In the genomic region with DNA sequence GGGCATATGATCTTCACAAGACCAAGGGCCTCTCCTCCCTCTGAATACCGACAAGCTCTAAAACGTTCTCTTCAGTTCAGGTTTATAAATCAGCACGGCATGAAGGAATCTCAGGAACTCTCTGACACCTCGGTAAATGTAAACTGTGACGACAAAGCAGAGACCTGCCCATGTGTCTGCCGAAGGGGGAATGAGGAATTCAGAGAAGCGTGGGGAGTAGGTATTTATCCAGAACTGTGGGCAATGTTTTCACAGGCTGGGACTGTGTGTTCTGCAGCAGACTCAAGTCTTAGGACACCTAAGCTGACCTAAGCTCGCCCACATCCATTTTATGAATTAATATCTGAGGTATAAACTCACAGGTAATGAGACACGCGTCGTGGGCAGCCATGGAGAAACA, we compare ENCODE assay signal across 19 mouse cellular contexts. TPM values are rescaled to one million over a fixed set of nuclear protein-coding genes. Genes with fewer than 3 reads are reported as not detected.
DNase-seq lines count a peak whose midpoint lies in the region; ATAC-seq lines count a peak whose summit lies in the region.
"Had no signal": no experiment of that assay in that cellular context is flagged by ENCODE, and none has a peak within 500 bp of the region (broad histone marks: within the 10 kb centered on the region; RNA-seq: fewer than 3 reads in every experiment).

No protein-coding gene starts in this region.

- DNase-seq in heart, adult 11 months: no peak
- no peak for DNase-seq in kidney, postnatal 14 days
- DNase-seq in lung, postnatal 36 days: peak; percentile 26
- no peak for DNase-seq in lung, postnatal 14 days
- no peak for DNase-seq in midbrain, embryonic 11.5 days (ENCODE audit: low spot score, missing footprints)
- DNase-seq: B cell, adult 2 months; cerebellum, adult 8-10 months; gastrocnemius, postnatal 25 days; heart, postnatal 14 days; kidney, postnatal 36 days; right cerebral cortex, postnatal 25 days had no signal

- no peak overlapping the region; the same call in 1 of the 2 replicates for H3K9ac ChIP-seq in heart, embryonic 13.5 days
- no peak overlapping the region for H3K9ac ChIP-seq in kidney, embryonic 16.5 days (replicated peaks; ENCODE audit: low read length)
- no peak overlapping the region for H3K9ac ChIP-seq in midbrain, embryonic 11.5 days (ENCODE audit: low read length)
- H3K9ac ChIP-seq: embryonic facial prominence, embryonic 12.5 days; hindbrain, embryonic 15.5 days; limb, embryonic 15.5 days; stomach, embryonic 15.5 days had no signal

- no peaks in the 10 kb centered on the region for H3K9me3 ChIP-seq in heart, embryonic 13.5 days
- H3K9me3 ChIP-seq in kidney, embryonic 16.5 days (ENCODE audit: low read length): no peaks in the 10 kb centered on the region
- H3K9me3 ChIP-seq in midbrain, embryonic 11.5 days (ENCODE audit: control insufficient read depth, low read length): no peaks in the 10 kb centered on the region
- H3K9me3 ChIP-seq: embryonic facial prominence, embryonic 12.5 days; hindbrain, embryonic 15.5 days; limb, embryonic 15.5 days; stomach, embryonic 15.5 days had no signal

- H3K4me3 ChIP-seq in heart, embryonic 13.5 days: no peak overlapping the region
- no peak overlapping the region for H3K4me3 ChIP-seq in kidney, embryonic 16.5 days (ENCODE audit: low read length)
- H3K4me3 ChIP-seq in midbrain, embryonic 11.5 days (ENCODE audit: low read depth, low read length): no peak overlapping the region
- H3K4me3 ChIP-seq: embryonic facial prominence, embryonic 12.5 days; hindbrain, embryonic 15.5 days; limb, embryonic 15.5 days; stomach, embryonic 15.5 days had no signal

- no peaks in the 10 kb centered on the region for H3K36me3 ChIP-seq in heart, embryonic 13.5 days
- no peaks in the 10 kb centered on the region for H3K36me3 ChIP-seq in kidney, embryonic 16.5 days (ENCODE audit: insufficient read depth, low read length)
- H3K36me3 ChIP-seq in midbrain, embryonic 11.5 days (ENCODE audit: control insufficient read depth, insufficient read depth, low read length): no peaks in the 10 kb centered on the region
- H3K36me3 ChIP-seq: embryonic facial prominence, embryonic 12.5 days; hindbrain, embryonic 15.5 days; limb, embryonic 15.5 days; stomach, embryonic 15.5 days had no signal

- no peaks in the 10 kb centered on the region for H3K27me3 ChIP-seq in heart, embryonic 13.5 days (replicated peaks)
- H3K27me3 ChIP-seq in kidney, embryonic 16.5 days (ENCODE audit: insufficient read depth, low read length): no peaks in the 10 kb centered on the region
- no peaks in the 10 kb centered on the region for H3K27me3 ChIP-seq in midbrain, embryonic 11.5 days (ENCODE audit: control insufficient read depth, insufficient read depth, low read length)
- H3K27me3 ChIP-seq: embryonic facial prominence, embryonic 12.5 days; hindbrain, embryonic 15.5 days; limb, embryonic 15.5 days; stomach, embryonic 15.5 days had no signal

- 47% methylated on average over 11 of the region's 11 CpGs for WGBS in heart, embryonic 13.5 days
- 40% methylated on average over 11 of the region's 11 CpGs for WGBS in kidney, embryonic 16.5 days
- 75% methylated on average over 11 of the region's 11 CpGs for WGBS in midbrain, embryonic 11.5 days

- H3K4me2 ChIP-seq in heart, embryonic 13.5 days: peak overlapping the region; percentile 41
- H3K4me2 ChIP-seq in kidney, embryonic 16.5 days (replicated peaks; ENCODE audit: low read depth, low read length): no peak overlapping the region; the same call in 1 of the 2 replicates
- no peak overlapping the region for H3K4me2 ChIP-seq in midbrain, embryonic 11.5 days
- H3K4me2 ChIP-seq: embryonic facial prominence, embryonic 12.5 days; hindbrain, embryonic 15.5 days; limb, embryonic 15.5 days; stomach, embryonic 15.5 days had no signal

- H3K27ac ChIP-seq in heart, embryonic 13.5 days (replicated peaks): peak overlapping the region; percentile 41; the same call in 1 of the 2 replicates
- no peak overlapping the region for H3K27ac ChIP-seq in kidney, embryonic 16.5 days (ENCODE audit: low read length)
- no peak overlapping the region for H3K27ac ChIP-seq in midbrain, embryonic 11.5 days (ENCODE audit: low read depth, low read length)
- H3K27ac ChIP-seq: embryonic facial prominence, embryonic 12.5 days; hindbrain, embryonic 15.5 days; limb, embryonic 15.5 days; stomach, embryonic 15.5 days had no signal

- peaks cover 12% of the 10 kb centered on the region for H3K4me1 ChIP-seq in heart, embryonic 13.5 days
- peaks cover 6% of the 10 kb centered on the region; the same call in 1 of the 2 replicates for H3K4me1 ChIP-seq in kidney, embryonic 16.5 days (ENCODE audit: insufficient read depth, low read length)
- no peaks in the 10 kb centered on the region for H3K4me1 ChIP-seq in midbrain, embryonic 11.5 days (ENCODE audit: control insufficient read depth, insufficient read depth, low read length)
- H3K4me1 ChIP-seq: embryonic facial prominence, embryonic 12.5 days; limb, embryonic 15.5 days; stomach, embryonic 15.5 days had no signal

- ATAC-seq in heart, embryonic 13.5 days (ENCODE audit: extremely low read depth, insufficient number of reproducible peaks, low FRiP score, low TSS enrichment): no peak
- ATAC-seq in kidney, embryonic 16.5 days (ENCODE audit: low FRiP score, low TSS enrichment): peak; percentile 46; the same call in 1 of the 2 replicates
- no peak for ATAC-seq in midbrain, embryonic 11.5 days (ENCODE audit: low FRiP score)
- ATAC-seq: forebrain, embryonic 16.5 days; intestine, postnatal 0 days had no signal

RNA-seq across cellular contexts. Expression of a gene that starts 20.7 kb away (rescaled TPM):
- 10.8 and 11.9 TPM in 2 replicates for polyA plus RNA-seq in heart, embryonic 13.5 days (2015; fragmentation: Nextera tagmentation; extraction: Ambion mirVana)
- 67.2 and 70.6 TPM in 2 replicates for polyA plus RNA-seq in kidney, embryonic 16.5 days (2015; fragmentation: Nextera tagmentation; extraction: Ambion mirVana)
- polyA plus RNA-seq in midbrain, embryonic 11.5 days (2014; fragmentation: Nextera tagmentation; extraction: Ambion mirVana): 44.2 and 51.5 TPM in 2 replicates
